Mouse (Mus musculus) midbrain, postnatal 0 days (tissue): ENCODE results near the gene Toe1. TPM values are rescaled to one million over a fixed set of nuclear protein-coding genes. Genes with fewer than 3 reads are reported as not detected.

Experiments used
- ATAC-seq: fragments of 200-750 bp; cut with Nextera tagmentation; 2 replicates; pipeline ENCODE4 v1.8.0; 2017; ENCODE audit warnings: moderate number of reproducible peaks, mild to moderate bottlenecking, moderate TSS enrichment, moderate library complexity; ENCODE audit not compliant: low FRiP score
- DNase-seq: peaks from one replicate; pipeline ENCODE4 v3.0.0-alpha.2; 2015; ENCODE audit warnings: low spot score
- H3K27ac ChIP-seq: fragments of 300-500 bp; sonication (generic); 2 replicates; pipeline ENCODE4 v1.5.1; 2014; ENCODE audit warnings: low read depth, mild to moderate bottlenecking, low read length, mixed read lengths
- H3K27me3 ChIP-seq: fragments of 300-500 bp; sonication (generic); 2 replicates; pipeline ENCODE4 v1.6.1; 2014; ENCODE audit warnings: low read length, control low read depth, mixed read lengths; ENCODE audit not compliant: insufficient read depth
- H3K36me3 ChIP-seq: fragments of 300-500 bp; sonication (generic); 2 replicates; pipeline ENCODE4 v1.6.1; 2014; ENCODE audit warnings: low read length, control low read depth, mixed read lengths; ENCODE audit not compliant: insufficient read depth
- H3K4me1 ChIP-seq: fragments of 300-500 bp; sonication (generic); 2 replicates; pipeline ENCODE4 v1.6.1; 2014; ENCODE audit warnings: mild to moderate bottlenecking, control low read depth, antibody characterized with exemption, low read length, mixed read lengths; ENCODE audit not compliant: insufficient read depth
- H3K4me2 ChIP-seq: fragments of 300-500 bp; sonication (generic); 2 replicates; pipeline ENCODE4 v1.6.1; 2014; ENCODE audit warnings: low read depth, mild to moderate bottlenecking, low read length, mixed read lengths; ENCODE audit not compliant: poor library complexity, severe bottlenecking
- H3K4me3 ChIP-seq: fragments of 300-500 bp; sonication (generic); 2 replicates; pipeline ENCODE4 v1.5.1; 2014; ENCODE audit warnings: low read depth, mild to moderate bottlenecking, low read length, moderate library complexity
- H3K9ac ChIP-seq: fragments of 300-500 bp; sonication (generic); replicated peaks from 2 replicates; pipeline ENCODE4 v1.6.1; 2014; ENCODE audit warnings: mild to moderate bottlenecking, low read length, moderate library complexity, mixed read lengths; ENCODE audit not compliant: poor library complexity, severe bottlenecking
- H3K9me3 ChIP-seq: fragments of 300-500 bp; sonication (generic); 2 replicates; pipeline ENCODE4 v1.6.1; 2016; ENCODE audit warnings: low read length, control low read depth
- CTCF ChIP-seq: IDR thresholded peaks from 2 replicates; pipeline ENCODE4 v1.5.1; 2016; ENCODE audit warnings: antibody characterized with exemption, mild to moderate bottlenecking
- whole genome bisulfite sequencing: fragments of 180-500 bp; shearing (Covaris S2); extraction: QIAGEN DNeasy Blood & Tissue Kit; methylation state at CpG from one replicate; pipeline ENCODE4 v1.1.7; 2014; 5-methylcytosine and 5-hydroxymethylcytosine counted together
- polyA plus RNA-seq: library from polyadenylated mRNA; unstranded; fragments of >200 nt; fragmentation: Nextera tagmentation; extraction: Ambion mirVana; gene quantifications from 2 replicates; pipeline ENCODE4 v1.2.1, GENCODE M21; 2015
- total RNA-seq: library from RNA; depleted of rRNA; stranded (reverse); fragments of >200 nt; gene quantifications from 2 replicates; pipeline ENCODE4 v1.2.3, GENCODE M21; 2014; rRNA removed

Gene Toe1
- total and polyA plus RNA-seq, 2 experiments from 2014 or later: 22.5 to 42.9 TPM

- TF ChIP-seq CTCF: no peak
- Histone ChIP-seq H3K4me1 (no peaks in the 10 kb centered on the region), H3K4me2 (no peak overlapping the region), H3K36me3 (no peaks in the 10 kb centered on the region), H3K27ac (no peak overlapping the region), H3K4me3 (no peak overlapping the region), H3K9ac (no peak overlapping the region), H3K9me3 (no peaks in the 10 kb centered on the region), H3K27me3 (no peaks in the 10 kb centered on the region)
- DNase-seq (no peak), ATAC-seq (no peak)
These were observed 38.4 kb downstream of the Toe1 start for GRCm38 (mm10) chr4:116769060-116769459.

GRCm38 (mm10) chr4:116768510-116768909 is 38.9 kb downstream of the Toe1 start:
- Histone ChIP-seq H3K27me3 (no peaks in the 10 kb centered on the region), H3K4me2 (no peak overlapping the region), H3K9me3 (no peaks in the 10 kb centered on the region), H3K9ac (no peak overlapping the region), H3K27ac (no peak overlapping the region), H3K4me1 (no peaks in the 10 kb centered on the region), H3K4me3 (no peak overlapping the region), H3K36me3 (no peaks in the 10 kb centered on the region)
- TF ChIP-seq CTCF: no peak
- no peak for ATAC-seq
- 85% methylated on average over 5 of the region's 5 CpGs for WGBS
- no peak for DNase-seq

- whole genome bisulfite sequencing: 92% methylated on average over 5 of the region's 5 CpGs
- H3K4me3 ChIP-seq: no peak overlapping the region
- no peak for TF ChIP-seq CTCF
- ATAC-seq (no peak), DNase-seq (no peak)
- no peak overlapping the region for H3K4me2 ChIP-seq
- no peaks in the 10 kb centered on the region for H3K9me3 ChIP-seq
- H3K36me3 ChIP-seq: no peaks in the 10 kb centered on the region
- no peaks in the 10 kb centered on the region for H3K27me3 ChIP-seq
- no peak overlapping the region for H3K9ac ChIP-seq
- no peaks in the 10 kb centered on the region for H3K4me1 ChIP-seq
- no peak overlapping the region for H3K27ac ChIP-seq
These were observed 43.4 kb downstream of the Toe1 start for GRCm38 (mm10) chr4:116764001-116764400.

- TF ChIP-seq CTCF: no peak
- no peak for DNase-seq
- Histone ChIP-seq H3K27ac (no peak overlapping the region), H3K27me3 (no peaks in the 10 kb centered on the region), H3K36me3 (no peaks in the 10 kb centered on the region), H3K9me3 (no peaks in the 10 kb centered on the region), H3K4me1 (no peaks in the 10 kb centered on the region), H3K9ac (no peak overlapping the region), H3K4me3 (no peak overlapping the region), H3K4me2 (no peak overlapping the region)
- no peak for ATAC-seq
- 80% methylated on average over 2 of the region's 2 CpGs for WGBS
These were observed 45.5 kb downstream of the Toe1 start for GRCm38 (mm10) chr4:116761914-116762313.

- H3K9ac ChIP-seq: no peak overlapping the region
- no peak overlapping the region for H3K4me3 ChIP-seq
- H3K36me3 ChIP-seq: no peaks in the 10 kb centered on the region
- H3K4me2 ChIP-seq: no peak overlapping the region
- DNase-seq (no peak), ATAC-seq (no peak)
- no peak overlapping the region for H3K27ac ChIP-seq
- H3K9me3 ChIP-seq: no peaks in the 10 kb centered on the region
- H3K4me1 ChIP-seq: no peaks in the 10 kb centered on the region
- WGBS: 92% methylated on average over 2 of the region's 2 CpGs
- no peaks in the 10 kb centered on the region for H3K27me3 ChIP-seq
- no peak for TF ChIP-seq CTCF
These were observed 57.7 kb downstream of the Toe1 start for GRCm38 (mm10) chr4:116749750-116750149.

Other genes with a start within 250 kb of the Toe1 start
- 33.7 and 45.5 TPM in 2 replicates for gene Gpbp1l1, start 250.0 kb downstream of the Toe1 start, total RNA-seq
- gene Gpbp1l1, start 250.0 kb downstream of the Toe1 start, polyA plus RNA-seq: 13.7 and 14.7 TPM in 2 replicates
- gene Ccdc17, start 211.0 kb downstream of the Toe1 start, total RNA-seq: 0.44 and 5.1 TPM in 2 replicates
- 3.2 and 4.1 TPM in 2 replicates for gene Ccdc17, start 211.0 kb downstream of the Toe1 start, polyA plus RNA-seq
- gene Nasp, start 179.7 kb downstream of the Toe1 start, total RNA-seq: 51.6 and 78.7 TPM in 2 replicates
- gene Nasp, start 179.7 kb downstream of the Toe1 start, polyA plus RNA-seq: 67.2 and 76.3 TPM in 2 replicates
- gene Akr1a1, start 156.0 kb downstream of the Toe1 start, total RNA-seq: 475 and 495 TPM in 2 replicates
- 684 and 729 TPM in 2 replicates for gene Akr1a1, start 156.0 kb downstream of the Toe1 start, polyA plus RNA-seq
- 171 and 207 TPM in 2 replicates for gene Prdx1, start 122.1 kb downstream of the Toe1 start, total RNA-seq
- 546 and 551 TPM in 2 replicates for gene Prdx1, start 122.1 kb downstream of the Toe1 start, polyA plus RNA-seq
- gene Mmachc, start 99.2 kb downstream of the Toe1 start, total RNA-seq: 20.8 and 24.3 TPM in 2 replicates
- gene Mmachc, start 99.2 kb downstream of the Toe1 start, polyA plus RNA-seq: 16.6 and 16.8 TPM in 2 replicates
- 10.3 and 10.9 TPM in 2 replicates for gene Ccdc163, start 99.1 kb downstream of the Toe1 start, total RNA-seq
- 4.7 and 5.4 TPM in 2 replicates for gene Ccdc163, start 99.1 kb downstream of the Toe1 start, polyA plus RNA-seq
- 0.77 and 2.5 TPM in 2 replicates for gene Tesk2, start 86.7 kb downstream of the Toe1 start, total RNA-seq
- 1.6 and 1.7 TPM in 2 replicates for gene Tesk2, start 86.7 kb downstream of the Toe1 start, polyA plus RNA-seq
- gene Mutyh, start 83 bp upstream of the Toe1 start, total RNA-seq: 5.1 and 5.6 TPM in 2 replicates
- 3.0 and 4.5 TPM in 2 replicates for gene Mutyh, start 83 bp upstream of the Toe1 start, polyA plus RNA-seq
- gene Hpdl, start 14.1 kb upstream of the Toe1 start, total RNA-seq: 0.55 and 0.71 TPM in 2 replicates
- 0.74 and 1.1 TPM in 2 replicates for gene Hpdl, start 14.1 kb upstream of the Toe1 start, polyA plus RNA-seq
- gene Zswim5, start 69.7 kb upstream of the Toe1 start, total RNA-seq: 20.1 and 23.0 TPM in 2 replicates
- 2.2 and 2.4 TPM in 2 replicates for gene Zswim5, start 69.7 kb upstream of the Toe1 start, polyA plus RNA-seq
- gene Urod, start 186.8 kb upstream of the Toe1 start, total RNA-seq: 25.5 and 50.0 TPM in 2 replicates
- 36.6 and 36.8 TPM in 2 replicates for gene Urod, start 186.8 kb upstream of the Toe1 start, polyA plus RNA-seq
- gene Hectd3, start 187.7 kb upstream of the Toe1 start, total RNA-seq: 45.5 and 46.5 TPM in 2 replicates
- gene Hectd3, start 187.7 kb upstream of the Toe1 start, polyA plus RNA-seq: 20.2 and 22.6 TPM in 2 replicates
- gene Eif2b3, start 211.8 kb upstream of the Toe1 start, total RNA-seq: 20.7 and 21.7 TPM in 2 replicates
- gene Eif2b3, start 211.8 kb upstream of the Toe1 start, polyA plus RNA-seq: 57.5 and 58.4 TPM in 2 replicates